Mouse (Mus musculus): ENCODE results near the gene Cd247.
A peak's percentile ranks its signal among the peaks of the same experiment; 100 is the strongest.

The Cd247 gene

GRCm38 (mm10) chr1:165819147-165819546 lies 30.7 kb downstream of the Cd247 start:
- DNase-seq (ENCODE audit: low read depth), result no peak

- no peak for DNase-seq (ENCODE audit: low read depth)
Observed at GRCm38 (mm10) chr1:165822031-165822430, 33.5 kb downstream of the Cd247 start.

GRCm38 (mm10) chr1:165828173-165828572 lies 39.7 kb downstream of the Cd247 start:
- peak; percentile 60 for DNase-seq (ENCODE audit: low read depth)

DNA sequence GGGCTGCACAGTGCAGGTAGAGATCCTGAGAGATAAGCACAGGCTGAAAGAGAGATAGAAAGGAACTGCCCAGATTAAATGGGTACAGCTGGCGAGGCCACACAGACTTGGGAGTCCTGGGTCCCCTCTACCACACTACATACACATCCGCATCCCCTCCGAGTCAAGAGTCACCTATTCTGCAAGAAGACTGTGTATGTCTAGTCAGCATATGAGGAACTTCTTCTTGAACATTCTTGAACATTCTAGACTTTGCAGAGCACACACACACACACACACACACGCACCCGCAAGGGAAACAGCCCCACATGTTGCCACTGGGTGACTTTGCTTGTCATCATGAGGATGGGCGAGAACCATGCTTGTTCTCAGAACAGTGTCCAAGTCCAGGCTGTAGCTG lies 40.1 kb downstream of the Cd247 start:
- DNase-seq (ENCODE audit: low read depth), result peak; percentile 75

DNA sequence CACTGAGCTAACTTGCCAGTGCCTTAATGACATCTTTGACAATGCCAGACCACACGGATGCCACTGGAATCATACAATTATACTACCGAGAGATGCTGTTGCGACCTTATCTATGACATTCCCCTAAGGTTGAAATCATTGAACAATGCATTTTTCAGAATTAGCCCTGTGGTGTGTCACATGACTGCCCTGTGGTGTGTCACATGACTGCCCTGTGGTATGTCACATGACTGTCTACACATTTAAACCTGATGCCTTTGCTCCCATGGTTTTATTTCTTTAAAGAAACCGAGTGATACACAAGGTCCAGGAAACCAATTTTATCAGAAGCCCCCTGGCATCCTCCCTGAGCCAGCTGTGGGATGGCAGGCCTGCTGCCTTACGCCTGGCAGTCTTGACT lies 41.4 kb downstream of the Cd247 start:
- no peak for DNase-seq (ENCODE audit: low read depth)

DNA sequence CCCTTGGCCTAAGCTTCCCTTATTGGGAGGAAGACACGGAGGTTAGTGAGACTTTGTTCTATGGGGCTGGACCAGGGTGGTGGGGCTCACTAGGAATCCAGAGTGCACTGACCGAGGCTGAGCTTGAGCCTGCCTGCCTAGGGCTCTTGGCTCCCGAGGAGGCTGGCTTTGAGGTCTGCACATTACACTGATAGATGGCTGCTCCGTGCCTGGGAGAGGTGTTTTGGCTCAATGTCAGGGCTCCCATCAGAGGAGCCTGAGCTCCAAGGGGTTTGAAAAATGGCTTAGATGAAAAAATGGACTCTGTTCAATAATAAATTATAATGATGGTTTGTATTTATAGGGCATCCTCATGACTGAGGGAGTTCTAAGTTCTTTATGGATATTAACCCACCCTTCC lies 44.8 kb downstream of the Cd247 start:
- no peak for DNase-seq (ENCODE audit: low read depth)

GRCm38 (mm10) chr1:165833910-165834632 lies 45.6 kb downstream of the Cd247 start:
- DNase-seq (ENCODE audit: low read depth), result no peak

GRCm38 (mm10) chr1:165834633-165834975 lies 46.1 kb downstream of the Cd247 start:
- no peak for DNase-seq (ENCODE audit: low read depth)

- no peak for DNase-seq (ENCODE audit: low read depth)
Observed at GRCm38 (mm10) chr1:165836461-165836860, 48.0 kb downstream of the Cd247 start.

DNA sequence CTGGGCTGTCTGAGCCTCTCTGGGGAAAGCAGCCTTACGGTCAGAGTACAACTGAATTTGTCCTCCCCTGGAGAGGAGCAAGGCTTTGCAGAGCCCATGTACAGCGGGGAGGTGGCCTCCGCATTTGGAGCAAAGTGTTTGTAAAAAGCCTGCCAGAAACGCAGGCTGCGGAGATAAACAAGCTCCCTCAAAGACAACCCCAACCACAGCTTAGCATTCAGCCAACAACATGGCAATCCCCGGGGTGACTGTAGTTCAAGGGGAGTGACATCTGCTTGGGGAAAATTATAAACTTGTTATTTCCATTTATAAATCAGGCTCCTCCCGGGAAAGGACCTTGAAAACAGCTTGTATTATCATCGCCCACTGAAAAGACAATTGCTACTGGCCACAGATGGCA lies 49.1 kb downstream of the Cd247 start:
- DNase-seq (ENCODE audit: low read depth), result peak; percentile 81

DNA sequence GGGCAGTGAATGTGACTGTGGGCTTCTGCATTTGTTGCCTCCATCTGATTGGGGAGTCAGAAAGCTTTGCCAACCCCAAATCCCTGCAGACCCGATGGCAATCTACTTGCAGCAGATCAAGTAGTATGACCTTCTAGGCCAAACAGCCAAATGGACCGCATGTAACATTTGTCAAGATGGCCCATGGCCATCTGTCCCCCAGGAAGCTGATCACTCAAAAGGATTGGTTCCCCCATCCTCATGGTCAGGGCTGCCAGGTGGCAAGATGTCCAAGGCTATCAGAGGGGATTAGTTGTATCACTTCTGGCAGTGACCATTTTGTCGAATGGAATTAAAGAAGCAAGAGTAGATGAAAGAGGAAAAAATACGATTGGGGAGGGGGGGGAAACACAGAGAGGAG lies 50.7 kb downstream of the Cd247 start:
- DNase-seq (ENCODE audit: low read depth), result no peak

GRCm38 (mm10) chr1:165840548-165841230 lies 52.2 kb downstream of the Cd247 start:
- DNase-seq (ENCODE audit: low read depth), result peak; percentile 77

- DNase-seq (ENCODE audit: low read depth), result no peak
Observed at GRCm38 (mm10) chr1:165842170-165842569, 53.7 kb downstream of the Cd247 start.

DNA sequence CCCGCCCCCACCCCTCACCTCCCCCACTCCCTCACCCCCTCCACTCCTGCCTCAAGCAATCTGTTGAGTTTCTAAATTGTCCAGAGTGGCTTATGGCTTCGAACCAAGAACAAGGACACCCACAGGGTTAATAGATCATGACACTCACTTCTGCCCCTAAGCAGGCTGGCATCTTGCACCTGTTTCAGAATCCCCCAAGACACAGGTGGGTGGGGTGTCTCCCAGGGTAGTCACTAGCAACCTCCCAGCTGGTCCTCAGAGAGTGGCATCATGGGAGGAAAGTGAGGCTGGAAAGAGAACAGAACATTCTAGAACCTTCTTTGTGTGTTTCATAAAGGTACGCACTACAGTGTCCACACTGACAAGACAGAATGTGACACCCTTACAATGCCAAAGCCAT lies 55.1 kb downstream of the Cd247 start:
- DNase-seq (ENCODE audit: low read depth), result peak; percentile 69

DNA sequence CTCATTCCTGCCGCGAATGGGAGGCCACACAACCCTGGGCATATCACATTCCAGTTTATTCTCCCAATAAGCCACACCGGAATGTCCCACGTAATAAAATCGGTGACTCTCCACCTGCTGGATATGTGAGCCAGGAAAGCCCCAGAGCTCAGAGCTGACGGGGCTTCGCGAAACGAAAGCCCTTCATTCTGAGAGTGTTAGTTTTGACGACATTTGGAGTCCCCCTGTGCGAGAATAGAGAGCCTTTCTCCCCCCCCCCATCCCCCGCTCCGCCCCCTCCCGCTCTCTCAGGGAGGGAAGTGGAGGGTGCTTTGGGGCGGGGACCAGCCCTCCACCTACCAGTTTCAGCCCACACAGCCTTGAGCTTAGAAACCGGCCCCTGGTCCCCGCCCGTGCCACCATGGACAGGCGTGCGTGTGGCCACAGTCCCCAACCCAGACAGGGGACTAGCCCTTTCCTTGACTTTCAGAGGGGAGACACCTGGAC lies 56.0 kb downstream of the Cd247 start:
- peak; percentile 88 for DNase-seq (ENCODE audit: low read depth)

DNA sequence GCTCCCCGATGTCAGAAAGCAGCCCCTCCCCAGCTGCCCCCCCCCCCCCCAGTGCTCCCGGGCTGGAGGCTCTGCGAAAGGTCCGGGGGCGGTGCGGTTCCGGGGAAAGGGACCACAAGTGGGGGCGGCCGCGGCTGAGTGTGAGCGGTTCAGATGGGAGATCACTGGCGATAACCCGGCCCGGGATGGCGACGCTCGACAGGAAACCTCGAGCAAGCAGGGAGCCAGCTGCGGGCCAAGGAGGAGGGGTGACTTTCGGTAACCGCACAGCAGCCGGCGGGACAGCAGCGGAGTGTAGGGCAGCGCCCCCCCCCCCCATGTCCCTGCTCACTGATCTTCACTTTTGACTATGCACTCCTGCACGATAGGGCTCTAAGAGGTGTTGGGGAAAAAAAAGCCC lies 56.5 kb downstream of the Cd247 start:
- DNase-seq (ENCODE audit: low read depth), result peak; percentile 88

- no peak for DNase-seq (ENCODE audit: low read depth)
Observed at GRCm38 (mm10) chr1:165845366-165845765, 56.9 kb downstream of the Cd247 start.

GRCm38 (mm10) chr1:165848417-165848816 lies 59.9 kb downstream of the Cd247 start:
- peak; percentile 56 for DNase-seq (ENCODE audit: low read depth)

GRCm38 (mm10) chr1:165848881-165849280 lies 60.4 kb downstream of the Cd247 start:
- DNase-seq (ENCODE audit: low read depth), result peak; percentile 72

- peak; percentile 57 for DNase-seq (ENCODE audit: low read depth)
Observed at GRCm38 (mm10) chr1:165849458-165850445, 61.3 kb downstream of the Cd247 start.

DNA sequence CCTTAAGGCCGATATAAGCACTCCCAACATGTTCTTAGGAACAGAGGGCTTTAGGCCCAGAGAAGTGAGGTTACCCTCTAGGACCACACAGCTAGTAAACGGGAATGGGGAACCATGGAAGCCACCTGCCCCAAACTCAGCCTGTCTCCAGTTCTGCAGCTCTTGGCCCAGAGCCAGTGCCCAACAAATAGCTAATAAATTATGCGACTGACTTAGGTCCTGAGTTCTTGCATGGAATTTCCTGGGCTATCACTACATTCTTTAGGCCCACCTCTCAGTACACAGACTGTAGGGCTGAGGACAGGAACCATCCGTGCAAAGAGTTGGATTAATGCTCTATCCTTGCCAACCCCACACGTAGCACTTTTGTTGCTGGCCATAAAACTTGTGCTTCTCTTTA lies 63.6 kb downstream of the Cd247 start:
- DNase-seq (ENCODE audit: low read depth), result no peak

DNA sequence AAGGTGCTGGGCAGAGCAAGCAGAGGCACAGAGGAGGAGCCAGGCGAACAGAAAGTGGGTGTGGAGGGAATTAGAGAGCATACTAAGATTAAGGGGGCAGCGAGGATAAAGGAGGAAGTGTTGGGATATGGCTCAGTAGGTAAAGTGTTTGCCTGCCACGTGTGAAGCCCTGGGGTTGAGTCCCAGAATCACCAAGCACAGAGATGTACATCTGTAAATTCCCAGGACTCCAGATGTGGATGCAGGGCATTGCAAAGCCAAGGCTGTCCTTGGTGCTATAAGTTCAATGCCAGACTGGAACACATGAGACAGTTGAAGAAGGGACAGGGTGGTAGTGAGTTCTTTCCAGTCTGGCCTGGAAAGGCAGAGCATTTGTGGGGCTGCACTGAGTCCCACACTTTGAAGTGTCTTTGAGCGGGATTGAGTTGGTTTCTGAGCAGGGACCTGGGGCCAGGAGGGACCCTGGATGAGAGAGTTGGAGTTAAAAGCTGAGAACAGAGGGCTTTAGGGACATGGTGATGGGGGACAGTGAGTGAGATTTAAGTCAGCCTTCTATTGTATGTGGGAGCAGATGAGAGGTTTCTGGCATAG lies 64.7 kb downstream of the Cd247 start:
- DNase-seq (ENCODE audit: low read depth), result no peak
